Mouse (Mus musculus) MEL (cell line): ENCODE measurements around the gene Tlr4.

Experiments used
- MAFK ChIP-seq: IDR thresholded peaks from 2 replicates; pipeline ENCODE4 v1.6.1; 2011; ENCODE audit warnings: low read depth, mild to moderate bottlenecking, low read length, improper control_type of control experiment, borderline replicate concordance
- RAD21 ChIP-seq: IDR thresholded peaks from 2 replicates; pipeline ENCODE4 v1.6.1; 2011; ENCODE audit warnings: mild to moderate bottlenecking, low read depth, low read length, improper control_type of control experiment
- ZNF384 ChIP-seq: IDR thresholded peaks from 2 replicates; pipeline ENCODE4 v1.6.1; 2012; ENCODE audit warnings: low read depth, mild to moderate bottlenecking, inconsistent platforms, low read length, improper control_type of control experiment

DNA sequence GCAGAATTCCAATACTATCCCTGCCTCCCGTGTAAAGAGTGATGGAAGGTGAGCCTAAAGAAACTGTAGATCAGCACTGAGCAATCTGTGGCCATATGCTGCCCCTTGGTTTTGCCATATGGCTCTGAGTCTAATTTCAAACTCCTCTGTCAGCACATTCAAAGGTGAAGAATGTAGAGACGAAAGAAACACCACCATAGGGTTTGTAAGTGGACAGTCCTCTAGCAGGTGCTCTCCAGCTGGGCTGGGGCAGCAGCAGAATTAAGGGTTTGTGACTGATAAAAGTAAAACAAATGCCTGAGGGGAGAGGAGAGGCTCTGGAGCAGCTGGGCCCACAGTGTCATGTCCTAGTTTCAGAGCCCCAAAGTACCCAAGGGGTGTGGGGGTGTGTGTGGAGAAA, 6.2 kb upstream of the Tlr4 start:
- TF ChIP-seq MAFK (no peak), RAD21 (no peak), ZNF384 (no peak)
